Mouse (Mus musculus) kidney, adult 9 months (tissue): ENCODE results near the gene Ttc4.

Experiments
- DNase-seq: peaks from one replicate; pipeline ENCODE4 v3.0.0; 2022

Ttc4 gene

GRCm38 (mm10) chr4:106613560-106613959 is 65.2 kb downstream of the Ttc4 start:
- DNase-seq = peak; percentile 36

DNA sequence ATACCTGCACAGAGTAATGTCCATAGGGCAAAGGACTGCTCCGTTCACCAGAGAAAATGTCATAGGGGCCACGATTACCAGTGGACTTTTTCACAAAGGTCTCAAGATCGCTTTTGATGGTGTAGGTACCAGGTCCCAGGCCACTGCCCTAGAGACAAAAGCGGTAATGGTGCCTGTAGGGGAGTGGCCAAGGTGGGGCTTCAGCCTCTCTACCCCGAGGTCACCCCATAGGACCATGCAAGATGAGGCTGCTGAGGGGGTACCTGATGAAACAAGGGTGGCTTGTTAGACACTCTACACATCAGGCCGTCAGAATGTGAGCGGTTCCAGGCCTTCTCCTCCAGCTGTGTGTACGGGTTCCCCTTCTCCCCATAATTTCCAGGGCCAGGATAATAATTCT is 65.6 kb downstream of the Ttc4 start:
- DNase-seq = no peak
